ENCODE assay signal across 20 mouse cellular contexts in the genomic region with DNA sequence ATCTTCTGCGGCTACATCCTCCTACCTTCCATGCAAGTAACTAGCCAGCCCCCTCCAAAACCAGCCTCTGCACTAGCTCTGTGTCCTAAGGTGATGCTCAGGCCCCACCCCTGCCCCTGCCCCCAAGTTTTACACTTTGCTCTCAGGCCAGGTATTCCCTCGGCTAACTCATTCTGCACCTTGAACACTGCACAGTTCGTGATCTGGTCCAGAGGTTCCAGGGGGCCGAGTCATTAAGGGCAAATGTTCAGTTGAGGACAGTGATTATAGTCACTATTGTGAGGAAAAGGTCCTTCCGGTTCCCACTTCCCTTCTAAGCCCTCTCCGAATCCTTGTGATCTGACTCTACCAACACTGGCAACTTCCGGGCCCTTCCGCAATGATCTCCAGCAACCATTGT. TPM values are rescaled to one million over a fixed set of nuclear protein-coding genes. Genes with fewer than 3 reads are reported as not detected.
"Had no signal": no experiment of that assay in that cellular context is flagged by ENCODE, and none has a peak within 500 bp of the region (broad histone marks: within the 10 kb centered on the region; RNA-seq: fewer than 3 reads in every experiment).

No protein-coding gene starts in this region.

- H3K27me3 ChIP-seq: midbrain, embryonic 12.5 days; neural tube, embryonic 13.5 days; neural tube, embryonic 15.5 days; stomach, embryonic 15.5 days had no signal

- ATAC-seq: midbrain, embryonic 16.5 days had no signal

- H3K36me3 ChIP-seq: midbrain, embryonic 10.5 days; midbrain, embryonic 12.5 days; neural tube, embryonic 13.5 days; neural tube, embryonic 15.5 days; stomach, embryonic 15.5 days had no signal

- H3K4me2 ChIP-seq: lung, embryonic 14.5 days; midbrain, embryonic 12.5 days; neural tube, embryonic 13.5 days; neural tube, embryonic 15.5 days; stomach, embryonic 15.5 days had no signal

- H3K9me3 ChIP-seq: midbrain, embryonic 10.5 days; midbrain, embryonic 12.5 days; neural tube, embryonic 13.5 days; neural tube, embryonic 15.5 days; stomach, embryonic 15.5 days had no signal

- H3K4me1 ChIP-seq: neural tube, embryonic 13.5 days; neural tube, embryonic 15.5 days; stomach, embryonic 15.5 days had no signal

- H3K4me3 ChIP-seq: midbrain, embryonic 10.5 days; midbrain, embryonic 12.5 days; myocyte; neural tube, embryonic 13.5 days; neural tube, embryonic 15.5 days; stomach, embryonic 15.5 days had no signal

- H3K27ac ChIP-seq: midbrain, embryonic 12.5 days; neural tube, embryonic 13.5 days; neural tube, embryonic 15.5 days; stomach, embryonic 15.5 days had no signal

- DNase-seq: lung, adult 18-20 months; lung, embryonic 14.5 days; lung, postnatal 10 days; lung, postnatal 4 days; midbrain, embryonic 14.5 days; retina, postnatal 1 day; right cerebral cortex, adult 18-20 months; right cerebral cortex, postnatal 25 days; right cerebral cortex, postnatal 4 days; spleen, adult 18-20 months; thymus, adult 18-20 months; thymus, postnatal 14 days; thymus, postnatal 36 days had no signal

- H3K9ac ChIP-seq: lung, embryonic 14.5 days; midbrain, embryonic 12.5 days; neural tube, embryonic 13.5 days; neural tube, embryonic 15.5 days; stomach, embryonic 15.5 days had no signal

RNA-seq across cellular contexts. Expression of gene Bin2, which starts 45.1 kb away (rescaled TPM):
- polyA plus RNA-seq: myocyte had no signal
